Mouse (Mus musculus): Measurements from ENCODE around the gene Snrpa1.

Snrpa1 gene

GRCm38 (mm10) chr7:66060066-66060956 is 1.5 kb downstream of the Snrpa1 start:
- ChIA-PET CTCF (interaction anchor here in 3 of 4 experiments (0.7 to 1.7 kb wide), 6 partner anchors 11 to 362 kb away, joined by 3 to 7 read pairs (median 4); no protein-coding TSS in a partner anchor), POLR2A (interaction anchor here in 3 of 4 experiments (0.8 to 12.1 kb wide), 23 partner anchors 8 to 367 kb away, joined by 3 to 118 read pairs (median 5); partner anchors contain the start of genes Selenos (in 3 of the 3) and Pcsk6 (in 1 of the 3))

- ChIA-PET POLR2A (interaction anchor here in 3 of 4 experiments (0.8 to 12.1 kb wide), 21 partner anchors 8 to 416 kb away, joined by 3 to 118 read pairs (median 5); partner anchors contain the start of genes Selenos (in 3 of the 3), Pcsk6 (in 1 of the 3) and Tarsl2 (in 1 of the 3)), CTCF (interaction anchor here in 2 of 4 experiments (0.8 to 1.7 kb wide), 5 partner anchors 10 to 363 kb away, joined by 3 to 7 read pairs (median 3); no protein-coding TSS in a partner anchor)
These were observed 2.3 kb downstream of the Snrpa1 start for GRCm38 (mm10) chr7:66061057-66061456.

- ChIA-PET POLR2A (interaction anchor here in 1 of 4 experiments (0.8 to 1.3 kb wide), 5 partner anchors 10 to 16 kb away, joined by 3 to 4 read pairs (median 3); no protein-coding TSS in a partner anchor), CTCF (no interaction called here)
These were observed 17.6 kb downstream of the Snrpa1 start for GRCm38 (mm10) chr7:66076411-66076810.

- POLR2A ChIA-PET: interaction anchor here in 3 of 4 experiments (0.6 to 3.6 kb wide), 107 partner anchors 8 to 1710 kb away, joined by 3 to 118 read pairs (median 4); partner anchors contain the start of genes Asb7 (in 2 of the 3), Lins1 (in 2 of the 3), Snrpa1 (in 2 of the 3) and Chsy1 (in 1 of the 3)
These were observed 20.8 kb downstream of the Snrpa1 start, which contains the start of gene Selenos for GRCm38 (mm10) chr7:66079364-66080230. Gene Selenos (plus strand): TSS chr7:66079649.

GRCm38 (mm10) chr7:66080231-66080613 is 21.4 kb downstream of the Snrpa1 start:
- CTCF ChIA-PET: interaction anchor here in 2 of 4 experiments (0.7 to 1.7 kb wide), 2 partner anchors 25 to 409 kb away, joined by 3 to 4 read pairs; no protein-coding TSS in a partner anchor
- POLR2A ChIA-PET: interaction anchor here in 3 of 4 experiments (0.6 to 3.6 kb wide), 52 partner anchors 8 to 1688 kb away, joined by 3 to 118 read pairs (median 5); partner anchors contain the start of genes Snrpa1 (in 2 of the 3), Asb7 (in 1 of the 3), Chsy1 (in 1 of the 3) and Lins1 (in 1 of the 3)

More at GRCm38 (mm10) chr7:66079364-66080230, 20.8 kb downstream of the Snrpa1 start, which contains the start of gene Selenos:
- CTCF ChIA-PET: interaction anchor here in 3 of 4 experiments (0.6 to 1.7 kb wide), 8 partner anchors 9 to 409 kb away, joined by 3 to 13 read pairs (median 4); no protein-coding TSS in a partner anchor

- CTCF ChIA-PET: no interaction called here
- POLR2A ChIA-PET: interaction anchor here in 1 of 4 experiments (0.9 kb wide), 1 partner anchor 10 kb away, joined by 5 read pairs; no protein-coding TSS in a partner anchor
These were observed 25.0 kb downstream of the Snrpa1 start for GRCm38 (mm10) chr7:66083757-66084156.

GRCm38 (mm10) chr7:66084546-66084945 is 25.7 kb downstream of the Snrpa1 start:
- ChIA-PET CTCF (no interaction called here), POLR2A (interaction anchor here in 1 of 4 experiments (0.8 to 0.9 kb wide), 2 partner anchors 9 to 11 kb away, joined by 3 to 5 read pairs; no protein-coding TSS in a partner anchor)

- ChIA-PET POLR2A (interaction anchor here in 2 of 4 experiments (0.6 to 8.0 kb wide), 6 partner anchors 8 to 26 kb away, joined by 3 to 94 read pairs (median 8); partner anchors contain the start of gene Selenos (in 2 of the 2)), CTCF (interaction anchor here in 3 of 4 experiments (0.7 to 1.2 kb wide), 3 partner anchors 60 to 1627 kb away, joined by 3 read pairs; no protein-coding TSS in a partner anchor)
These were observed 28.8 kb downstream of the Snrpa1 start for GRCm38 (mm10) chr7:66087652-66088051.

- CTCF ChIA-PET: interaction anchor here in 3 of 4 experiments (0.7 to 1.2 kb wide), 3 partner anchors 9 to 1627 kb away, joined by 3 read pairs; no protein-coding TSS in a partner anchor
- POLR2A ChIA-PET: interaction anchor here in 3 of 4 experiments (0.6 to 8.0 kb wide), 6 partner anchors 9 to 240 kb away, joined by 3 to 94 read pairs (median 7); partner anchors contain the start of gene Selenos (in 2 of the 3)
These were observed 29.3 kb downstream of the Snrpa1 start for GRCm38 (mm10) chr7:66088077-66088476.

- ChIA-PET POLR2A (interaction anchor here in 3 of 4 experiments (0.7 to 8.0 kb wide), 8 partner anchors 9 to 599 kb away, joined by 3 to 94 read pairs (median 15); partner anchors contain the start of genes Selenos (in 3 of the 3), Asb7 (in 1 of the 3) and Lins1 (in 1 of the 3)), CTCF (interaction anchor here in 1 of 4 experiments (0.7 kb wide), 1 partner anchor 53 kb away, joined by 10 read pairs; no protein-coding TSS in a partner anchor)
These were observed 31.9 kb downstream of the Snrpa1 start for GRCm38 (mm10) chr7:66090676-66091190.

GRCm38 (mm10) chr7:66091553-66091952 is 32.8 kb downstream of the Snrpa1 start:
- ChIA-PET POLR2A (interaction anchor here in 3 of 4 experiments (0.6 to 8.0 kb wide), 16 partner anchors 10 to 598 kb away, joined by 3 to 94 read pairs (median 4); partner anchors contain the start of genes Selenos (in 3 of the 3), Asb7 (in 1 of the 3) and Lins1 (in 1 of the 3)), CTCF (interaction anchor here in 2 of 4 experiments (0.6 kb wide), 3 partner anchors 92 to 889 kb away, joined by 4 to 8 read pairs (median 5); no protein-coding TSS in a partner anchor)

- CTCF ChIA-PET: interaction anchor here in 2 of 4 experiments (1.1 to 1.4 kb wide), 2 partner anchors 9 to 388 kb away, joined by 3 to 4 read pairs; no protein-coding TSS in a partner anchor
- POLR2A ChIA-PET: interaction anchor here in 3 of 4 experiments (0.6 to 8.0 kb wide), 10 partner anchors 10 to 388 kb away, joined by 3 to 94 read pairs (median 7); partner anchors contain the start of gene Selenos (in 3 of the 3)
These were observed 33.9 kb downstream of the Snrpa1 start for GRCm38 (mm10) chr7:66092656-66093055.

GRCm38 (mm10) chr7:66094141-66094540 is 35.3 kb downstream of the Snrpa1 start:
- POLR2A ChIA-PET: interaction anchor here in 2 of 4 experiments (0.7 to 8.0 kb wide), 3 partner anchors 8 to 210 kb away, joined by 3 to 94 read pairs (median 12); partner anchors contain the start of gene Selenos (in 1 of the 2)
- CTCF ChIA-PET: no interaction called here

GRCm38 (mm10) chr7:66098803-66099202 is 40.0 kb downstream of the Snrpa1 start:
- POLR2A ChIA-PET: no interaction called here

GRCm38 (mm10) chr7:66101866-66102265 is 43.1 kb downstream of the Snrpa1 start:
- ChIA-PET POLR2A (interaction anchor here (0.6 to 3.2 kb wide), 8 partner anchors 9 to 390 kb away, joined by 3 to 12 read pairs (median 3); partner anchors contain the start of gene Selenos (in 1 of the 4)), CTCF (interaction anchor here (0.6 to 4.4 kb wide), 29 partner anchors 9 to 690 kb away, joined by 3 to 17 read pairs (median 4); partner anchors contain the start of gene Selenos (in 1 of the 4))

More at GRCm38 (mm10) chr7:66098803-66099202, 40.0 kb downstream of the Snrpa1 start:
- CTCF ChIA-PET: interaction anchor here in 3 of 4 experiments (0.7 to 0.9 kb wide), 3 partner anchors 199 to 241 kb away, joined by 3 to 7 read pairs (median 3); no protein-coding TSS in a partner anchor

GRCm38 (mm10) chr7:66104531-66104930 is 45.7 kb downstream of the Snrpa1 start:
- CTCF ChIA-PET: interaction anchor here in 2 of 4 experiments (0.6 to 0.7 kb wide), 2 partner anchors 145 to 557 kb away, joined by 3 to 5 read pairs; no protein-coding TSS in a partner anchor
- POLR2A ChIA-PET: interaction anchor here in 1 of 4 experiments (0.6 kb wide), 1 partner anchor 13 kb away, joined by 9 read pairs; no protein-coding TSS in a partner anchor

Data from embryonic stem cell, embryonic (primary cell).